Mouse (Mus musculus) C2C12 (cell line): Measurements from ENCODE around the gene Tssk6. TPM values are rescaled to one million over a fixed set of nuclear protein-coding genes. Genes with fewer than 3 reads are reported as not detected.

ENCODE experiments used
- H3K27me3 ChIP-seq: one replicate; pipeline ENCODE4 v1.6.1; 2011; ENCODE audit not compliant: control insufficient read depth, insufficient read depth, insufficient read length
- H3K36me3 ChIP-seq: one replicate; pipeline ENCODE4 v1.6.1; 2011; ENCODE audit not compliant: control insufficient read depth, insufficient read depth
- H3K4me3 ChIP-seq: one replicate; pipeline ENCODE4 v1.5.1; 2011; ENCODE audit warnings: mild to moderate bottlenecking, control low read depth; ENCODE audit not compliant: poor library complexity, insufficient read depth, severe bottlenecking
- H3K79me2 ChIP-seq: one replicate; pipeline ENCODE4 v1.6.1; 2011; ENCODE audit not compliant: control insufficient read depth, insufficient read depth
- H3K79me3 ChIP-seq: one replicate; pipeline ENCODE4 v1.6.1; 2011; ENCODE audit warnings: low read depth, control low read depth
- H3ac ChIP-seq: one replicate; pipeline ENCODE3; 2011; ENCODE audit warnings: low read depth; ENCODE audit not compliant: control insufficient read depth, insufficient read length
- CEBPB ChIP-seq: IDR thresholded peaks from one replicate; pipeline ENCODE4 v1.6.1; 2011; ENCODE audit warnings: low read depth, mild to moderate bottlenecking, control low read depth, moderate library complexity
- CTCF ChIP-seq: IDR thresholded peaks from one replicate; pipeline ENCODE4 v1.5.1; 2011; ENCODE audit not compliant: control insufficient read depth, insufficient read depth, insufficient read length
- FOSL1 ChIP-seq: IDR thresholded peaks from one replicate; pipeline ENCODE4 v1.8.0; 2011; ENCODE audit warnings: mild to moderate bottlenecking, low read length; ENCODE audit not compliant: poor library complexity, insufficient read depth, severe bottlenecking
- MAX ChIP-seq: IDR thresholded peaks from one replicate; pipeline ENCODE4 v1.6.1; 2011; ENCODE audit warnings: mild to moderate bottlenecking, control low read depth
- MYOD1 ChIP-seq: IDR thresholded peaks from one replicate; pipeline ENCODE4 v1.6.1; 2011; ENCODE audit warnings: low read depth; ENCODE audit not compliant: control insufficient read depth, insufficient read length
- MYOG ChIP-seq: IDR thresholded peaks from one replicate; pipeline ENCODE4 v1.6.1; 2011; ENCODE audit not compliant: control insufficient read depth, insufficient read length; ENCODE audit errors: extremely low read depth
- USF1 ChIP-seq: IDR thresholded peaks from one replicate; pipeline ENCODE4 v1.6.1; 2011; ENCODE audit warnings: low read depth, mild to moderate bottlenecking, control low read depth, moderate library complexity
- polyA plus RNA-seq: library from polyadenylated mRNA; unstranded; fragments of >200 nt; fragmentation: generic; extraction: Trizol; gene quantifications from one replicate; pipeline ENCODE4 v1.2.1, GENCODE M21; 2012; ENCODE audit warnings: missing spikeins

The Tssk6 gene
- polyA plus RNA-seq, 1 experiment = 0.57 TPM

DNA sequence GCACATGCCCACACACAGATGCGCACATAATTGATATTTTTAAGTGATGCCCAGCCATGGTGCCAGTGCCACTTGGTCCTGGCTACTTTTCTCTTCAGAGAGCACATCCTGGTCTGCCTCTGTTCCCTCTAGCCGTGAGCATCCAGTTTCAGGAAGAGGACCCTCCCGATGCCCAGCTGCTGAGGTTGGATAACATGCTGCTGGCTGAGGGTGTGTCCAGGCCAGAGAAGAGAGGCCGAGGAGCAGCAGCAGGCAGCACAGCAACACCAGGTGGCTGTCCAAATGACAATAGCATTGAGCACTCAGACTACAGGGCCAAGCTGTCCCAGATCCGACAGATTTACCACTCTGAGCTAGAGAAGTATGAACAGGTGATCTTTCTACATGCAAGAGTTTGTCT is 37.8 kb upstream of the Tssk6 start:
- Histone ChIP-seq H3K79me3 (no peaks in the 10 kb centered on the region), H3K36me3 (no peaks in the 10 kb centered on the region), H3K79me2 (no peaks in the 10 kb centered on the region), H3K4me3 (no peak overlapping the region), H3K27me3 (no peaks in the 10 kb centered on the region), H3ac (no peak overlapping the region)
- TF ChIP-seq CTCF = no peak
- no peak for TF ChIP-seq FOSL1
- no peak for TF ChIP-seq MAX
- TF ChIP-seq MYOG = no peak
- TF ChIP-seq MYOD1 = no peak
- no peak for TF ChIP-seq CEBPB
- TF ChIP-seq USF1 = no peak

- no peak overlapping the region for H3K4me3 ChIP-seq
- H3K36me3 ChIP-seq = no peaks in the 10 kb centered on the region
- H3K27me3 ChIP-seq = peaks cover 3% of the 10 kb centered on the region
- no peaks in the 10 kb centered on the region for H3K79me2 ChIP-seq
- no peaks in the 10 kb centered on the region for H3K79me3 ChIP-seq
- no peak overlapping the region for H3ac ChIP-seq
- no peak for TF ChIP-seq MYOD1
- no peak for TF ChIP-seq CTCF
- no peak for TF ChIP-seq CEBPB
- no peak for TF ChIP-seq MYOG
- TF ChIP-seq MAX = no peak
- TF ChIP-seq FOSL1 = no peak
- no peak for TF ChIP-seq USF1
Observed at GRCm38 (mm10) chr8:69867696-69868326, 34.2 kb upstream of the Tssk6 start.

- H3K4me3 ChIP-seq = no peak overlapping the region
- TF ChIP-seq MAX = no peak
- no peak for TF ChIP-seq CTCF
- no peak for TF ChIP-seq USF1
- no peak for TF ChIP-seq MYOD1
- no peak for TF ChIP-seq MYOG
- no peaks in the 10 kb centered on the region for H3K79me3 ChIP-seq
- no peaks in the 10 kb centered on the region for H3K79me2 ChIP-seq
- H3K36me3 ChIP-seq = no peaks in the 10 kb centered on the region
- no peak overlapping the region for H3ac ChIP-seq
- H3K27me3 ChIP-seq = peaks cover 3% of the 10 kb centered on the region
Observed at GRCm38 (mm10) chr8:69870003-69870765, 31.8 kb upstream of the Tssk6 start.

DNA sequence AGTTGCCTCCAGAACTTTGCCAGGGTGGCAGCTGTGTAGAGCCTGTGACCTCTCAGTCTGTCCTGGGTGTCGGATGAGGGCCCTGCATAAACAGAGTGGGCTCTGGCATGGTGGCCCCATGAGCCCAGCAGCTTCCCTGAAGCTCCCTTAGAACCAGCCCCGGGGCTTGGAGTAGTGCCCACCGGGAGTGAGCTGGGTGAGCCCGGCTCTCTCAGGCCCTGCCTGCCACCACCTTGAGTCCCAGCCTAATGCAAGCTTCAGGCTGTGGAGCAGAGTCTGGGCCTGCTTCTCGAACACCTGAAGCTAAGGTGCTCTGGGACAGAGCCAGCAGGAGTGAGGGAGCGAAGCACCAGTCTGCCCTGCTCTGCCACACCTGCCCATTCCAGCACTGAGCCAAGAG is 31.1 kb upstream of the Tssk6 start:
- no peak for TF ChIP-seq MYOG
- TF ChIP-seq USF1 = no peak
- TF ChIP-seq MAX = no peak
- no peak for TF ChIP-seq CEBPB
- no peak overlapping the region for H3K4me3 ChIP-seq
- H3ac ChIP-seq = no peak overlapping the region
- no peaks in the 10 kb centered on the region for H3K79me3 ChIP-seq
- no peaks in the 10 kb centered on the region for H3K36me3 ChIP-seq
- H3K27me3 ChIP-seq = peaks cover 3% of the 10 kb centered on the region
- H3K79me2 ChIP-seq = no peaks in the 10 kb centered on the region

GRCm38 (mm10) chr8:69874155-69874554 is 27.8 kb upstream of the Tssk6 start:
- TF ChIP-seq MYOG (no peak), FOSL1 (no peak), CEBPB (no peak), CTCF (peak; percentile 40)
- Histone ChIP-seq H3K79me3 (no peaks in the 10 kb centered on the region), H3K27me3 (peaks cover 3% of the 10 kb centered on the region), H3ac (no peak overlapping the region), H3K79me2 (no peaks in the 10 kb centered on the region), H3K4me3 (no peak overlapping the region), H3K36me3 (no peaks in the 10 kb centered on the region)

- Histone ChIP-seq H3K27me3 (peaks cover 3% of the 10 kb centered on the region), H3K79me2 (no peaks in the 10 kb centered on the region), H3ac (no peak overlapping the region), H3K79me3 (no peaks in the 10 kb centered on the region), H3K36me3 (no peaks in the 10 kb centered on the region), H3K4me3 (no peak overlapping the region)
- TF ChIP-seq MAX = no peak
- no peak for TF ChIP-seq MYOG
- no peak for TF ChIP-seq CTCF
- no peak for TF ChIP-seq FOSL1
- TF ChIP-seq CEBPB = no peak
- no peak for TF ChIP-seq USF1
- TF ChIP-seq MYOD1 = no peak
Observed at GRCm38 (mm10) chr8:69874654-69875053, 27.3 kb upstream of the Tssk6 start.
